Mouse (Mus musculus) ES-CJ7 (cell line): Measurements from ENCODE around the gene Drc1.

ENCODE experiments used
- DNase-seq: peaks from one replicate; pipeline ENCODE4 v3.0.0; 2011; ENCODE audit warnings: low read depth, low spot score

Gene Drc1

GRCm38 (mm10) chr5:30415876-30416275, 134.7 kb downstream of the Drc1 start:
- no peak for DNase-seq
